Mouse (Mus musculus): ENCODE results near the gene Nrxn1.
A peak's percentile ranks its signal among the peaks of the same experiment; 100 is the strongest.
"Not testable (repeated sequence)": the region's sequence is repeated elsewhere in the genome, so short reads cannot be mapped to it uniquely, and the experiment has no call there.

Gene Nrxn1

DNA sequence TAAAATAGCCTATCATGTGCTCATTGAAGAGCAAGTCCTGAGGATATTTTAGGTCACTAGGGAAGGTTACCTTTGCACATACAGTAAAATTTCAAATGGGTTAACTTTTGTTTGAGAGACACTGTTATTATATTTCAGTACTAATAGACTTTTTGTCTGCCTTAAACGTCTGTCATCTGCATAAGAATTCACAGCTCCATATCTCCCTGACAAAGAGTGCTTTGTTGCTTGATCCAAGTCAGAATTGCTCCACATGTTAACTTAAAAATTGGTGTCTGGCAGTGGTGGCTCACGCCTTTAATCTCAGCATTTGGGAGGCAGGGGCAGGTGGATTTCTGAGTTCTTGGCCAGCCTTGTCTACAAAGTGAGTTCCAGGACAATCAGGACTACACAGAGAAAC is 848.5 kb downstream of the Nrxn1 start:
- no peak for DNase-seq

DNA sequence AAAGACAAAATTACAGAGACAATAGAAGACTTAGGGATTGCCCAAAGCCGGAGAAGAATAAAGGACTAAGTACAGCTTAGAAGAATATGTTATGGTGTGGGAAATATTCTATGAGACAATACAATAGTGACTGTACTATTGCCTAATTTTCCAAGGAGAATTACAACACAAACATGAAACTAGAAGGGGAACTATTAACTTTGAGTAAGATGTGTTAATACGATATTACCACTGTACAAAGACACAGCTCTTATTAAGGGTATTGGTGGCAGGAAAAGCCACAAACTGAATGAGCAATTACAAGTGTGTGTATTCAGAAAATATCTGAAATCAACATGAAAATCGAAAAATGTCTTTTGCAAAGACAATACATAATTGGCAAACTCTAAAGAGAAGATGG is 853.9 kb downstream of the Nrxn1 start:
- DNase-seq = no peak

DNA sequence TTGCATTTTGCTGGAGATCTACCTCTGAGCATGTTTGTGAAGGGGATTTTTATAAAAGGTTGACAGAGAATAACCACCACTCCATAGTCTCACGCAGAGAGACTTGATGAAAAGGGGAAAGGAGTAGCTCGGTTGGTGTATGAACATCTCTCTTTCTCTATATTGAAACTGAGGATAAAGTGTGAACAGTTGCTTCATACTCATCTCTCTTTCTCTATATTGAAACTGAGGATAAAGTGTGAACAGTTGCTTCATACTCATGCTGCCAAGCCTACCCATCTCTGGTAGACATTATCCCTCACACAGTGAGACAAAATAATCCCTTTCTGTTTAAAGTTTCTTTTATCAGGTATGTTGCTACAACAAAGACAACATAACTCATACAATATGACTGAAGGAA is 854.4 kb downstream of the Nrxn1 start:
- DNase-seq = no peak

DNA sequence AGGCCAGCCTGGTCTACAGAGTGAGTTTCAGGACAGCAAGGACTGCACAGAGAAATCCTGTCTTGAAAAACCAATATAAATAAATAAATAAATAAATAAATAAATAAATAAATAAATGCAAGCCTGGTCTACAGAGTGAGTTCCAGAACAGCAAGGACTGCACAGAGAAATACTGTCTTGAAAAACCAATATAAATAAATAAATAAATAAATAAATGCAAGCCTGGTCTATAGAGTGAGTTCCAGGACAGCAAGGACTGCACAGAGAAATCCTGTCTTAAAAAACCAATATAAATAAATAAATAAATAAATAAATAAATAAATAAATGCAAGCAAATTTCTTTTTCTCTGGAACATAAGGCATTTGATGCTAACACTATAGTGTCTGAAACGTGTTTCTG is 857.2 kb downstream of the Nrxn1 start:
- not testable (repeated sequence) for DNase-seq

DNA sequence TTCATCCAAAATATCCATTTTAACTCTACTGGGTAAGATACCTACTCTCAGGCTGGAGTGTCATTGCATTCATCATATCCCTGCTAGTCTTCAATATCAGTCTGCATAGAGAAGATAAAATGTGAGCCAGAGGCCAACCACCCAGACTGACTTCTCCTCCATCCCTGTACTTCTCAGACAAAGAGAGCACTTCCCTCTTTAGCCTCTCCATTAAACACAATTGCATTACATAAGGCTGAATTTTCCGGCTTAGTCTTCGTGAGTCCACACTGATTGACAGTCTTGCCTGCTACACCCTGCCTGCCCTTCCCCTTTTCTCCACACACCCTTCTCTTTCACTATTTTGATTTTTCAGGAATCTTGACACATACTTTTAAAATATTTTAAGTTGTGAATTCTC is 858.1 kb downstream of the Nrxn1 start:
- DNase-seq = no peak

DNA sequence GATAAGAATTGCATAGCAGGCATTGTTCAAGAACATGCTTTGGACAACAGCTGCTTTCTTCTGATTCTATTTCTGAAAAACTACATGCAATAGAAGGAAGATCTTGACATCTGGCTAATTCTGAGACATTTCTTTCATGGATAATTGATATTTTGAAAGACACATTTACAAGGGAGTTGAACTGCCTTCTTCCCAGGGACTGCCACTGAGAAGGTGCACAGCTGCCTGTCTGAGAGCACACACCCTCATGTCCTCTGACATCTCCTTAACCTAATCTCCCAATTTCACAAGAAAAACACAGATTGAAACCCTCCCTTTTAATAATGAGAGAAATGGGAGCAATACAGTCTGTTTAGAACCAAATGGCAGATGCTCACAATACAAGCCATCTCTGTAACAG is 884.3 kb downstream of the Nrxn1 start:
- no peak for DNase-seq

DNA sequence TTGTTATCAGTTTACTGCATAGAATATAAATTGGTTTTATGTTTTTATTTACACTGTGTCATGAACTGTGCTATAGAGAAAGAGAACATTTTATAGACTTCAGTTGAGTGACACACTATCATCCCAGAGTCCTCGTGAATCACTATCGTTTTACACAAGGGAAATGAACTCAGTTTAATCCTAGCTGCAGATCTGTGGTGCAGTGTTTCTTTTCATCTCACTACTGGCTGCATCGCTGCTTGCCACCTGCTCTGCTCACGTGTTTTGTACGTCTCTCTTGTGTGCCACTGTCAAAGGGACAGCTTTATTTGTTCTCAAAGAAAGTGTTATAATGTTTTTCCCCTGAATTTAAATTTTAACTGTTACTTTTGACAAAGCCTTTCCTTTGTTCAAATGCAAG is 885.3 kb downstream of the Nrxn1 start:
- no peak for DNase-seq

DNA sequence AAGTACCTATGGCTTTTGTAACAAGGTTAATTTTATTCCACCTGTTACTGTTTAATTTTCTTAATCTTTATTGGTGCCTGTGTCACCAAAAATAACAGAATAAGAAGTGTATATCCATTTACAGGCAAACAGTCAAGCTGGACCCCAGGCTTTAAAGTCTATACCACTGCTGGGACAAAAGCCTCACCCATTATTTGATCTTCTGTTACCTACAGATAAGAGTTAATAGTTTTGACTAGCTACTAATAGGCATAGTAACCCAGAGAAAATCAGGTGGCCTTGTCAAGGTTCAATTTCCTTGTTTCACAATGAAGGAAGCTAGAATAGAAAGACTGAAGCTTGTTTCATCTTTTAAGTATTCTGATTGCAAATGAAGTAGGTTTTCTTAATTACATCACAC is 888.9 kb downstream of the Nrxn1 start:
- no peak for DNase-seq

DNA sequence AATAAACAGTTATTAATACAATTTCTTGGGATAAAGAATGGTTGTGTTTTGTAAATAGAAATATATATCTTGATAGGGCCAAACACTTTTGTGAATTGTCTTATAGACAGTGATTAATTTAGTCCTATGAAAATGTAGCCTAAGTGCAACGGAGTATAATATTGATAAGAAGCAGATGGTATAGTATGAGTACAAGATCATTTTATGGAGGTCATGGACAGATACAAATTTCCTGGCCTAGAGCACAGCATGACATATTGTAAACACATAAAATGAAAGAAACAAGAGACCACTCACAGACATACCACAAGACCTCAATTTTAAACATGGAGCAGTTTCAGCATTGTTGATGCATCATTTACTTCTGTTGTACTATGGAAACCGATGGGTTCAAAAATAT is 890.1 kb downstream of the Nrxn1 start:
- no peak for DNase-seq

DNA sequence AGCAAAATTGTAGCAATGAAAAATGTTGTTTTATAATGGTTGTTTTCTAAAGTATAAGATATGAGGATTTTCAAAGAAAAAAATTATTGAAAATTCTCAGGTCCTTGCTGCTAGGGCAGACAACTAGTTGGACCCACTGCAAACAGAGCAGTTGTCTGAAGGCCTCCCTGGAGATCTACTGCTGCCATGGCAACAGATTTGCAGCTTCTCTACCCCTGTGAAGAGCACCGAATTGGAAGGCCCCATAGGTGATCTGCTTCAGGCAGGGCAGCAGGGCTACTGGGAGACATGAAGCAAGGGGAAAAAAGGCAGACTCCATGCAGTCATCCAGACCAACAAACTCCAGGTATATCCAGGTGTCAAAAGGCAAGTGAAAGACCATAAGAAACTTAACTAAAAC is 896.1 kb downstream of the Nrxn1 start:
- DNase-seq = no peak

DNA sequence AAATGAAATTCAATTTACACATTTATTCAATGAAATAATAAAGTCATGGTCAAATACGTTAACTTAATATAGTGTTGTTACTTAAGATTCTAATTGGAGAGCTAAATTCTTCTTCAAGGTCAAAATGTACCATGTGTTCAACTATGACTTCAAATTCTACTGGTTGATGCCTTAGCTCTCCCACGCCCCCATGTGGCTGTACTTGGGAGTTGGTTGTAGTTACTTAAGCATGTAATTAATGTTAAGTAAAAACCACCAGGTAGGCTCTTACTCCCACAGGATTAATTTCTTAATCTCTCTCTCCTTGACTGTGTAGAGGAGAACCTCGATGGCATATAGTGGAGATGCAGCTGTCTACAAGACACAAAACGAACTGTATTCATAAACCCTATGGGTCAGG is 951.3 kb downstream of the Nrxn1 start:
- DNase-seq = peak; percentile 34 to 62

DNA sequence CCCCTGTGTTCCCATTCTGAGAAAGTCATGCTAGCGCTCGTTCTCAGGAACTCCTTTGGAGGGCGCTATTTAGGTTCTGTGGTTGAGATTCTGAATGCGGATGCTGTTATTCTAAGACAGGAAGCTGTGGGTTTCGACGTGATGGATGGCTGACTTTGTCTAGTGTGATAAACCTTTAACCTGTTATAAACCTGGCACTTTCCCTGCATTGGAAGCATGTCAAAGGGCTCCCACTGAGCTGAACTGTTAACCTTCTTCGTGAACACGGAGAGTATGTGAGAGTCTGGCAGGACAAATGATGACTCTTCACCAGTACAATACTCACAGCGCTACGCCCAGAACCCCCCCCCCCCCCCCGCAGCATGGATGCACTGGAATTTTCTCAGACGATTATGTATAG is 962.0 kb downstream of the Nrxn1 start:
- no peak for DNase-seq

DNA sequence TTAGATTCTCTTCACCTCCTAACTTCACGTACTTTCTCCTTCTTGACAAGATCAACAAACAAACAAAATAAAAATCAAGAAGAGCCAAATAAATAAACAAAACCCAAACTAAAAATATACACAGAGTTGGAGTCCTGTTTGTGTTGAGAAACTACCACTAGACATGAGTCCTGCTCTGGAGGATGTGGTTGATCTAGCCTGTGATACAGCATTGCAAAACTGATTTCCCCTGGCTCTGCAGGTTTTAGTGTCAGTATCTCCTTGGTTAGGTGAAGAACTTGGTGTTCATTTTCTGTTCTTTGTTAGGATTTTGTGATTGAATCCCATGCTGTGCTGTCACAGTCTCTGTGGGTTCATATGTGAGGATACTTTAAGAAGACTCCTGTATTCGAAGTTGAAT is 963.7 kb downstream of the Nrxn1 start:
- no peak for DNase-seq

DNA sequence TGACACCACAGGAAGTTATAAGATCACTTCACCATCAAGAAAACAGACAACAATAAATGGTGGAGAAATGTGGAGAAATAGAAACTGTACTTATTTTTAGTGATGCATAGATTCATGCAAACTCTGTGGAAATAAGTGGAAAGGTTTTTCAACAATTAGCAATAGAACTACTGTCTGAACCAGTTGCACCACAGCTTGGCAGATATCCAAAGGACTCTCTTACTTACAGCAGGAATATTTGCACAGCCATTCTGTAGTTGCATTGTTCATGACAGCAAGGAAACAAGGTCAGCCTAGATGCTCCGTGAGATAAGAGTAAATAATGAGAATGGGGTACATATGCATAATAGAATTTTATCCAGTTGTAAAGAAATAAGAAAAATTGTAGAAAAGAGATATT is 965.3 kb downstream of the Nrxn1 start:
- no peak for DNase-seq

DNA sequence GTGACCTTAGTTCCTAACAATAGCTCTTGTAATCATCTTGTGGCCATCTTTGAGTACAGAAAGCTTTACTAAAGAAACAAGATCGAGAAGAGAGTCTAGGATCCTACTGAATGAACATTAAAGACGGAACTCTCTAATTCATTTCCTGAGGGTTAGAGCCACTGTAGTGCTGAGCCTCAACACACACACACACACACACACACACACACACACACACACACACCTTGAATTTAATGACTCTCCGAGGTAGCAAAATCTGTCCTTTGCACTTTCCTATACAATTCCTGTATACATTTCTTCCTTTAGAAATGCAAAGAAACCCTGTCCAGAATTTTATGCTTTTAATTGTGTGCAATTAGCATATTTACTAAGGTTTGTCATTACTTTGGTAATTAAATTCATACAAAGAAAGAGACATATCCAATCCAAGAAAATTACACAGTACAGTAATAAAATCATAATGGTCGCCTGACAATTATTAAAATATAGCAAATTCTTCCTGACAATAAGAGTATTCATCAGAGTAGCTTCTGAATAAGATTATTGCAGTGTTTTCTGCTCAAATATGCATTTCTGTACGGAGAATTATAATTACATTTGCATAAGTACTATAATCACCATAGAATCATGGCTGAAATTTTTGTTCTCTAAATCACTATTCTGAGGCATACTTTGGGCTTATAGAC is 969.9 kb downstream of the Nrxn1 start:
- no peak for DNase-seq

DNA sequence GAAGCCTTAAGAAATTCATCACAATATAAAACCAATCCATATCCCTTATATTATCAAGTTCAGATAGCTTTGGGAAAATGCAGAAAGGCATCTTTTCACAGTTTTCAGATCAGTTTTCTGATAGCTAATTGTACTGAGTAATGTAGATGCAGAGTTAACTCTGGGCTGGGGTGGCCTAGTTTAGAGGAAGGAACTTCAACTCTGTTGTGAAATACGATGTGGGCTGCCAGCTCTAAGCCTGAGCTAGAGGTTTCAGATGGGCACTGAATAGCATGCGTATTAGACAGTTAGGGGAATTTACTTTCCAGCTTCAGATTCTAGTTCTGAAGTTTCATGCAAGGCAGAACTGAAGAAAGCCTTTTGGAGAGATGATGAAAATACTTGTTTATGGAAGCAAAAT is 976.6 kb downstream of the Nrxn1 start:
- no peak for DNase-seq

DNA sequence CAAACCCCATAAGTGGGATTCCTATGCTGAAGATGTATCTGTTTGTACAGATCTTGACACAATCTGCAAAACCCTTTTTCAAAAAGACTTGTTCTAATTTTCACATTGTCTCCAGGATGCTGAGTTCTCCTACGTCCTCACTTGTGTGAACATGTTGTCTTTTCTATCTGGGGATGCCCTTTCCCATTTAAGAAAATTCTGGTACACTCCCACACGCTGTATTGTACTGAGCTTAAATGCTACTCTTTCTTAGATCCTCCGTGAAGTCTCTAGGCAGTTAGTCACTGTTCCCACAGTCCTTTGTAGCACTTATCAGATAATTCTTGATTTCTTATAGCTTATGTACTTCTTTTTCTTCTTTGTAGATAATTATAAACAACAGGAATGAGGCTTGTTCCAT is 997.9 kb downstream of the Nrxn1 start:
- no peak for DNase-seq

DNA sequence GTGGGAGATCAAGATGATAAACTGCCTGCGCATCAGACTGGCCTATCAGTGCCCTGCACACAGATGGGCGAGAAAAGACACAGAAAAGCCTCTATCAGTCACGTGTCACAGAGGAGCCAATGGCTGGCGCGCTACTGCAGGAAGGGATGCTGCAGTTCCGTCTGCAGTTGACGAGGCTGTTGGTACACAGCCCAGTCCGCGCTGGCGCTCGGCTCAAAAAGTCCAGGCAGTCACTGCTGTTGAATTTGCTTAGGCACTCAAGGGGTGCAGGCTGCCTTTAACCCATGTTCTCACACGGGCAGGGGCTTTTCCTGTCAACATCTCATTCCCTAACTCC is 1004.6 kb downstream of the Nrxn1 start:
- peak; percentile 22 to 52 for DNase-seq

DNA sequence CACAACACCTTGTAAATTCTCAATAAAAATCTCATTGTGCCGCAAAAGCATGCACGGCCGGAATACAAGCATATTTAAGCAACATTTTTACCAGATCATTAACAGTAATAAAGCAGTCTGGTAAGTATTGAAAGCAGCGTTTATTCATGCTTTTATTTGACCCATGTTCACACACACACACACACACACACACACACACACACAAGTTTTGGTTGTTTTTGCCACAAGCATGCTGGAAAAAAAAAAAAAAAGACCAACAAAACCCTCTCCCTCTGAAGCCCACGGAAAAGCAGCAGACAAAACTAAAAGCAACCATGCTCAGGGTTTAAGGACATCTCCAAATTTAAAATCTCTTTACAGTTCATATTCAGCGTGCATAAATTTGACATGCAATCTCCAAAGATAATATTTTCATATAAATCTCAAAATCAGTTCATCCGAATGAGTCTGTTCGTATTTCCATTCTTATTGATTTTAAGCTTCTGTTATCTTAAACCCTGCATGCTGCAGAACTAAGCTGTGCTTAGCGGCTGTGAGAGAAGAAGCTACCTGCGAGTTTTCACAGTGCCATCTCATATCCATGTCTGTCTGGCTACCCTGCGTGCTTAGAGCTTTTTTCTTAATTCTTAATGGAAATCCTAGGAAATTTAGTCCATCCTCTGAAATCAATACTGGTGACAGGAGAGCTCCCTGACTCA is 1005.1 kb downstream of the Nrxn1 start:
- DNase-seq = no peak

DNA sequence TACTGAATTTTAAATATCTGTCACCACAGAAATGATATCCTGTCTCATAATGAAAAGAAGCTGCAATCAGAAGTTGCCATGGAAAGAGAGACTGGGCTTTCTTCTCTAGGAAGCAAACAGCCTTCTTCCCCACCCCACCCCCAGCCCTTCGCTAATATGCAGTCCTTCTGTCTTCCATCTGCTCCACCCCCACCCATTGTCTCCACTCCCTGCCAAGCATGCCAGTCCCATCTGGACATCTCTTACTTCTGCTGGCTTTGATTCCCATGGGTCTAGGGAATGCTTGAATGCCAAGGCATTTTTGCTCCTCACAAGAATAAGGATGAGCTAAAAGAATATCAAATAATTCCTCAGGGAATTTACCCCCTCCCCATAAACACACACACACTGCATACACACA is 1006.0 kb downstream of the Nrxn1 start:
- no peak for DNase-seq

DNA sequence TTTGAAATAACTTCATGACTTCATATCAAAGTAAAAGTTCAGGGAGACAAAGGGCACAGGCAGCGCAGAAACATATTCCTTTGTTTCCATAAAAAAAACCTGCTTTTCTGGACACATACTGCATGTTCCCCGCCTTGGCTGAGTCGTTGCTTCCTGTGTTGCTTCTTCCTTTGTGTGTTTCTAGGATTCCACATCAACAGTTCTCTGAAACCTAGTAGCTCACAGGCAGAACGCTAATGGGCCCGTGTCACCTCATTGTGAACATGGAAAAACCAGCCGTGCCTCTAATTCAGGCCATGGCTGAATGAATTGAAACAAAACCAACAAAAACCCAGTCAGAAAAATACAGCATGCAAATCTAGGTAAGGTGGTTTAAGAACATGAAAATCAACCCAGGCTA is 1013.9 kb downstream of the Nrxn1 start:
- DNase-seq = no peak

DNA sequence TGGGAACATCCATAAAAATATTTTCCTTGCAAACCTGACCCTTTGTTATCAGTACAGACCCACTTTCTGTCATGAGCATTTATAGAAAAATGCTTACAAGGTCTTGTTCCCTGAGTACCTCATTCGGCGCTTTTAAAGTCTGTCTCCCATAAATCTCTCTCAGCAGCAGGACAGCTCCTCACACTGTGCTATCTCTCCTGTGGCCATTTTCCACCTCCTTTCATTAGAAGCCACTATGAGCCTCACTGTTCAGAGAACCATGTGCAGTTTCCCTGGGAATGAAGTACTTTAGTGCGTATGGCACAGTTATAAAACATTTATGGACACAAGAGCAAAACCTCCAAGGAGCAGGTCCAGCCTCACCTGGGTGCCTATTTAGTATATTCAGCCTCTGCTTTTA is 1014.4 kb downstream of the Nrxn1 start:
- DNase-seq = no peak

DNA sequence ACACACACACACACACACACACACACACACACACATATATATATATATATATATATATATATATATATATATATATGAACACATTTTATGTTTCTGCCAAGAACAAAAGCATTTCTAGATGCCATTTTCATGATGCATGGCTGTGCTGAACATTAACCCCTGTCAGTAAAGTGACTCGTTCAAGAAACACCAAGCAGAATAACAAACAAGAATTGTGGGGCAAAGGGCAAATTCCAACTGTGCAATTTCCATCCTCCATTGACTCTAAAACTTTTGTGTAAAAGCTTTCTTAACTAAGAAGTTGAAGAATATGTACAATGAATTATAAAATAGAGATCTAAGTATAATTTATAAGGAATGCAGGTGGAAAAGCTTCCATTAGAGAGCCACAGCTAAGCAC is 1030.0 kb downstream of the Nrxn1 start:
- peak in 1 of 2 experiments; percentile 23 for DNase-seq

DNA sequence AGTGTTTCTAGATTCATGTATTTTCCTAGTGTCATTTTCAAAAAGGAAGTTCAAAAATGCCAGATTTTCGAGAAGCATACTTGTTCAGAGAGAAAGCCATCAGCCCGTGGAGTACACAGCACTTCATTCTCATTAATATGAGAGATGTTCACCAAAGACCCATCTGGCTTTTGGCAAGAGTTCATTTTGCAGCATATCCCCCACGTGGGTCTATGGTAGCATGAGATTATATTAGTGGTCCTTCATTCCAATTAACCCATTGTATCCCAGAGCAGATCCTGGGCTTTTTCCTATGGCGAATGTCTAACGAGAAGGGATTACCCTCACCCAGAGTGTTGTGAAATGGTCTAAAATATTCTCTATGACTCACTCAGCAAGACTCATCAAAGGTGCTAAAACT is 1032.0 kb downstream of the Nrxn1 start:
- DNase-seq = no peak

DNA sequence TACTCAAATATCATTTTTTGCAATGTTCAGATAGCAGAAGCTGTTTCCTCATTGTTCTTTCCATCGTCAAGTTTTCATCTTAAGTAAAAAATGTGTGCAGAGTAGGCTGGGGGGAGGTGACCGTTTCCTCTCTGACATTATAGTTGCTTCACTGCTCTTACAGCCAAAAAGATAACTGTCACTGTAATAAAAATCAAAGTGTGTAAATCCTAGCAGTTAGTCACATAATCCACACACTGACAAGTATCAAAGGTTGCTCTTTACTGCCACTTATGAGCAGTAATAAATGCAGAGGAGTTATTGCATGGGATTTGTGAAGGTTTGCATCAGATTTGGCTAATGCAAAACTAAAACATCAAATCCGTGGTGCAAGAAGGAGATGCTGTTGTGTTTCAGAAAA is 1032.7 kb downstream of the Nrxn1 start:
- no peak for DNase-seq
